Mouse (Mus musculus): ENCODE measurements around the gene Unc13b. TPM values are rescaled to one million over a fixed set of nuclear protein-coding genes. Genes with fewer than 3 reads are reported as not detected.

The Unc13b gene
- polyA plus RNA-seq, 1 experiment from 2014 or later, result 9.1 TPM

DNA sequence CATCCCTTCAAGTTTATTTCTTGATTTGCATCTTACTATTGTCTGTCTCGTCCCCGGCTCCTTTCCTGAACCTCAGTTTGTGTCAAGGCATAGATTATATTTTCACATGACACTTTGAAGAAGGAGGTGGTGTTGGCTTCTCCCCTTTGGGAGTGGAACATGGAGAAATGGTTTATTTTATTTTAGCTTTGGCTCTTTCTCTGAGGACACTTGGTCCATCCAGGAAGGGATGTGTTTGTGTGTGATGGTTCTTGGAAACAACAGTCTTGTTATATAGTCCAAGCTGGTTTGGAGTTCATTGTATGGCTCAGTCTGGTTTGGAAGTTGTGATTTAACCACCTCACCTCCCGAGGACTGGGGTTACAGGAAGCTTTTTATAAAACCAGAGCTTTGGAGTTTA lies 944 bp downstream of the Unc13b start:
- no peaks in the 10 kb centered on the region for H3K36me3 ChIP-seq (ENCODE audit: control insufficient read depth, insufficient read depth)
- H3K4me3 ChIP-seq (ENCODE audit: low read length), result peak overlapping the region; percentile 74
- H3K4me2 ChIP-seq (ENCODE audit: low read depth, low read length), result peak overlapping the region; percentile 73
- peak overlapping the region; percentile 9; the same call in 1 of the 2 replicates for H3K27ac ChIP-seq (ENCODE audit: low read length)
- H3K9me3 ChIP-seq (replicated peaks; ENCODE audit: control insufficient read depth, low read length), result no peaks in the 10 kb centered on the region
- peaks cover 12% of the 10 kb centered on the region for H3K4me1 ChIP-seq (ENCODE audit: control insufficient read depth, insufficient read depth, low read length)
- WGBS, result 40% methylated on average over 3 of the region's 3 CpGs
- no peak for ATAC-seq (replicated peaks; ENCODE audit: extremely low read depth, insufficient read depth, low FRiP score)
- no peak overlapping the region; the same call in 1 of the 2 replicates for H3K9ac ChIP-seq (ENCODE audit: low read length)
- H3K27me3 ChIP-seq (ENCODE audit: control insufficient read depth, insufficient read depth, low read length), result no peaks in the 10 kb centered on the region

GRCm38 (mm10) chr4:43060286-43060685 lies 1.5 kb downstream of the Unc13b start:
- Histone ChIP-seq H3K9ac (ENCODE audit: low read length) (no peak overlapping the region), H3K9me3 (replicated peaks; ENCODE audit: control insufficient read depth, low read length) (no peaks in the 10 kb centered on the region), H3K4me3 (ENCODE audit: low read length) (peak overlapping the region; percentile 74), H3K36me3 (ENCODE audit: control insufficient read depth, insufficient read depth) (no peaks in the 10 kb centered on the region), H3K4me2 (ENCODE audit: low read depth, low read length) (peak overlapping the region; percentile 73), H3K27me3 (ENCODE audit: control insufficient read depth, insufficient read depth, low read length) (no peaks in the 10 kb centered on the region), H3K27ac (ENCODE audit: low read length) (no peak overlapping the region), H3K4me1 (ENCODE audit: control insufficient read depth, insufficient read depth, low read length) (peaks cover 12% of the 10 kb centered on the region)
- 45% methylated on average over 3 of the region's 3 CpGs for WGBS
- no peak for ATAC-seq (replicated peaks; ENCODE audit: extremely low read depth, insufficient read depth, low FRiP score)

DNA sequence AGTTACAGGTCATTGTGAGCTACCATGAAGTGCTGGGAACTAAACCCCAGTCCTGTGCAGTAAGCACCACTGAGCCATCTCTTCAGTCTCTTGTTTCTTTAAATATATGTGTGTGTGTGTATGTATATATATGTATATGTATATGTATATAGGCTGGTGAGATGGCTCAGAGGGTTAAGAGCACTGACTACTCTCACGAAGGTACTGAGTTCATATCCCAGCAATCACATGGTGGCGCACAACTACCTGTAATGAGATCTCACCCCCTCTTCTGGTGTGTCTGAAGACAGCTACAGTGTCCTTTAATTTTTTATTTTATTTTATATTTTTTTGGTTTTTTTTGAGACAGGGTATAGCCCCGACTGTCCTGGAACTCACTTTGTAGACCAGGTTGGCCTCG lies 6.7 kb downstream of the Unc13b start:
- H3K4me1 ChIP-seq (ENCODE audit: control insufficient read depth, insufficient read depth, low read length), result peaks cover 8% of the 10 kb centered on the region
- H3K9ac ChIP-seq (ENCODE audit: low read length), result no peak overlapping the region
- H3K27me3 ChIP-seq (ENCODE audit: control insufficient read depth, insufficient read depth, low read length), result no peaks in the 10 kb centered on the region
- H3K9me3 ChIP-seq (replicated peaks; ENCODE audit: control insufficient read depth, low read length), result no peaks in the 10 kb centered on the region
- no peaks in the 10 kb centered on the region for H3K36me3 ChIP-seq (ENCODE audit: control insufficient read depth, insufficient read depth)
- WGBS, result 94% methylated on average over 4 of the region's 4 CpGs
- no peak overlapping the region for H3K4me2 ChIP-seq (ENCODE audit: low read depth, low read length)
- ATAC-seq (replicated peaks; ENCODE audit: extremely low read depth, insufficient read depth, low FRiP score), result no peak
- H3K27ac ChIP-seq (ENCODE audit: low read length), result no peak overlapping the region
- H3K4me3 ChIP-seq (ENCODE audit: low read length), result no peak overlapping the region

GRCm38 (mm10) chr4:43074923-43075322 lies 16.2 kb downstream of the Unc13b start:
- Histone ChIP-seq H3K27me3 (ENCODE audit: control insufficient read depth, insufficient read depth, low read length) (no peaks in the 10 kb centered on the region), H3K36me3 (ENCODE audit: control insufficient read depth, insufficient read depth) (no peaks in the 10 kb centered on the region), H3K9me3 (replicated peaks; ENCODE audit: control insufficient read depth, low read length) (no peaks in the 10 kb centered on the region), H3K4me2 (ENCODE audit: low read depth, low read length) (no peak overlapping the region), H3K9ac (ENCODE audit: low read length) (no peak overlapping the region), H3K4me1 (ENCODE audit: control insufficient read depth, insufficient read depth, low read length) (no peaks in the 10 kb centered on the region), H3K27ac (ENCODE audit: low read length) (no peak overlapping the region), H3K4me3 (ENCODE audit: low read length) (no peak overlapping the region)
- no peak for ATAC-seq (replicated peaks; ENCODE audit: extremely low read depth, insufficient read depth, low FRiP score)

DNA sequence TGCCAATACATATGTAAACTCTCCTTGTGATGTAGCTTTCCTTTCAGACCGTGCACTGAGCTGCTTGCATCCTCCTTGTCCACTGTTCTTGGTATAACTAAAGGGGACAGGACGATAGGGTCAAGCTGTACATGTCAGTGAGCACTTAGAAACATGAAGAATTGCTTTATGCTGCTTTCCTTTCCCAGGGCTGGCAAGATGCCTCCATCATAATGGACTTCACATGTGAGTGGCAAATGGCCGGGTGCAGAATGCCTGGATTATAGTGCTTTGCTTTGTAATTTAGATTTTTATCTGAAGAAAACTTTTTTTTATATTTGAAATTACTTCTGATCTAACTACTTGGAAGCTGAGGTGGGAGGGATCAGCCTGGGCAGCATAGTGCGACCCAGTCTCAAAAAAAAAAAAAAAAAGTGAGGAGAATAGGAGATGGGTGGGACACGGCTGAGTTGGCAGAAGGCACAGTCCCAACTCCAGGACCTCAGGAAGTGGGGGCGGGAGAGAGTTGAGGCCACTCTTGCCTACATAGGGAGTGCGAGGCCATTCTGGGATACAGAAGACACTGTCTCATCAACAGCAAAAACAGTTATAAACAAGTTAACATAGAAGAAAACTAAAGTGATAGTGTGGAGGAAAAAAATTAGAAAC lies 19.4 kb downstream of the Unc13b start:
- Histone ChIP-seq H3K36me3 (ENCODE audit: control insufficient read depth, insufficient read depth) (no peaks in the 10 kb centered on the region), H3K4me2 (ENCODE audit: low read depth, low read length) (no peak overlapping the region), H3K27ac (ENCODE audit: low read length) (no peak overlapping the region), H3K27me3 (ENCODE audit: control insufficient read depth, insufficient read depth, low read length) (no peaks in the 10 kb centered on the region), H3K4me3 (ENCODE audit: low read length) (no peak overlapping the region), H3K4me1 (ENCODE audit: control insufficient read depth, insufficient read depth, low read length) (no peaks in the 10 kb centered on the region), H3K9me3 (replicated peaks; ENCODE audit: control insufficient read depth, low read length) (no peaks in the 10 kb centered on the region), H3K9ac (ENCODE audit: low read length) (no peak overlapping the region)
- no peak for ATAC-seq (replicated peaks; ENCODE audit: extremely low read depth, insufficient read depth, low FRiP score)
- WGBS, result 58% methylated on average over 7 of the region's 7 CpGs

GRCm38 (mm10) chr4:43082458-43082857 lies 23.7 kb downstream of the Unc13b start:
- no peak overlapping the region for H3K4me2 ChIP-seq (ENCODE audit: low read depth, low read length)
- H3K4me1 ChIP-seq (ENCODE audit: control insufficient read depth, insufficient read depth, low read length), result no peaks in the 10 kb centered on the region
- no peaks in the 10 kb centered on the region for H3K36me3 ChIP-seq (ENCODE audit: control insufficient read depth, insufficient read depth)
- no peaks in the 10 kb centered on the region for H3K27me3 ChIP-seq (ENCODE audit: control insufficient read depth, insufficient read depth, low read length)
- peak overlapping the region; percentile 35; the same call in 1 of the 2 replicates for H3K27ac ChIP-seq (ENCODE audit: low read length)
- no peak overlapping the region for H3K4me3 ChIP-seq (ENCODE audit: low read length)
- 60% methylated on average over 2 of the region's 2 CpGs for WGBS
- no peak overlapping the region for H3K9ac ChIP-seq (ENCODE audit: low read length)
- ATAC-seq (replicated peaks; ENCODE audit: extremely low read depth, insufficient read depth, low FRiP score), result no peak
- H3K9me3 ChIP-seq (replicated peaks; ENCODE audit: control insufficient read depth, low read length), result no peaks in the 10 kb centered on the region

GRCm38 (mm10) chr4:43089950-43090349 lies 31.2 kb downstream of the Unc13b start:
- no peaks in the 10 kb centered on the region for H3K27me3 ChIP-seq (ENCODE audit: control insufficient read depth, insufficient read depth, low read length)
- no peaks in the 10 kb centered on the region for H3K9me3 ChIP-seq (replicated peaks; ENCODE audit: control insufficient read depth, low read length)
- H3K4me2 ChIP-seq (ENCODE audit: low read depth, low read length), result no peak overlapping the region
- no peak overlapping the region for H3K27ac ChIP-seq (ENCODE audit: low read length)
- H3K36me3 ChIP-seq (ENCODE audit: control insufficient read depth, insufficient read depth), result 0 out of 2 replicates have a peak, but pooled peaks cover 2% of the 10 kb centered on the region
- H3K9ac ChIP-seq (ENCODE audit: low read length), result no peak overlapping the region
- WGBS, result 77% methylated on average over 2 of the region's 2 CpGs
- H3K4me1 ChIP-seq (ENCODE audit: control insufficient read depth, insufficient read depth, low read length), result no peaks in the 10 kb centered on the region; the same call in 1 of the 2 replicates
- no peak for ATAC-seq (replicated peaks; ENCODE audit: extremely low read depth, insufficient read depth, low FRiP score)
- no peak overlapping the region for H3K4me3 ChIP-seq (ENCODE audit: low read length)

- WGBS, result 32% methylated on average over 4 of the region's 4 CpGs
- Histone ChIP-seq H3K27me3 (ENCODE audit: control insufficient read depth, insufficient read depth, low read length) (no peaks in the 10 kb centered on the region), H3K27ac (ENCODE audit: low read length) (peak overlapping the region; percentile 56; the same call in 1 of the 2 replicates), H3K4me2 (ENCODE audit: low read depth, low read length) (no peak overlapping the region), H3K36me3 (ENCODE audit: control insufficient read depth, insufficient read depth) (0 out of 2 replicates have a peak, but pooled peaks cover 2% of the 10 kb centered on the region), H3K9ac (ENCODE audit: low read length) (no peak overlapping the region), H3K4me1 (ENCODE audit: control insufficient read depth, insufficient read depth, low read length) (no peaks in the 10 kb centered on the region; the same call in 1 of the 2 replicates), H3K4me3 (ENCODE audit: low read length) (no peak overlapping the region), H3K9me3 (replicated peaks; ENCODE audit: control insufficient read depth, low read length) (no peaks in the 10 kb centered on the region)
- ATAC-seq (replicated peaks; ENCODE audit: extremely low read depth, insufficient read depth, low FRiP score), result peak; percentile 58; the same call in 1 of the 2 replicates
These were observed 32.4 kb downstream of the Unc13b start for GRCm38 (mm10) chr4:43091183-43091582.

- ATAC-seq (replicated peaks; ENCODE audit: extremely low read depth, insufficient read depth, low FRiP score), result no peak
- no peak overlapping the region for H3K4me3 ChIP-seq (ENCODE audit: low read length)
- H3K9ac ChIP-seq (ENCODE audit: low read length), result no peak overlapping the region
- no peaks in the 10 kb centered on the region for H3K27me3 ChIP-seq (ENCODE audit: control insufficient read depth, insufficient read depth, low read length)
- H3K27ac ChIP-seq (ENCODE audit: low read length), result no peak overlapping the region
- no peaks in the 10 kb centered on the region for H3K9me3 ChIP-seq (replicated peaks; ENCODE audit: control insufficient read depth, low read length)
- H3K4me2 ChIP-seq (ENCODE audit: low read depth, low read length), result no peak overlapping the region
- no peaks in the 10 kb centered on the region for H3K4me1 ChIP-seq (ENCODE audit: control insufficient read depth, insufficient read depth, low read length)
- H3K36me3 ChIP-seq (ENCODE audit: control insufficient read depth, insufficient read depth), result no peaks in the 10 kb centered on the region
These were observed 54.7 kb downstream of the Unc13b start for GRCm38 (mm10) chr4:43113491-43113890.

Measured in heart, embryonic 16.5 days (tissue).